Mouse (Mus musculus) brain, embryonic 18.5 days (tissue): Measurements from ENCODE around the gene Dynll1.

ENCODE experiments used
- DNase-seq: peaks from one replicate; pipeline ENCODE4 v3.0.0-alpha.2; 2012; ENCODE audit warnings: low read depth, low spot score

Gene Dynll1

DNA sequence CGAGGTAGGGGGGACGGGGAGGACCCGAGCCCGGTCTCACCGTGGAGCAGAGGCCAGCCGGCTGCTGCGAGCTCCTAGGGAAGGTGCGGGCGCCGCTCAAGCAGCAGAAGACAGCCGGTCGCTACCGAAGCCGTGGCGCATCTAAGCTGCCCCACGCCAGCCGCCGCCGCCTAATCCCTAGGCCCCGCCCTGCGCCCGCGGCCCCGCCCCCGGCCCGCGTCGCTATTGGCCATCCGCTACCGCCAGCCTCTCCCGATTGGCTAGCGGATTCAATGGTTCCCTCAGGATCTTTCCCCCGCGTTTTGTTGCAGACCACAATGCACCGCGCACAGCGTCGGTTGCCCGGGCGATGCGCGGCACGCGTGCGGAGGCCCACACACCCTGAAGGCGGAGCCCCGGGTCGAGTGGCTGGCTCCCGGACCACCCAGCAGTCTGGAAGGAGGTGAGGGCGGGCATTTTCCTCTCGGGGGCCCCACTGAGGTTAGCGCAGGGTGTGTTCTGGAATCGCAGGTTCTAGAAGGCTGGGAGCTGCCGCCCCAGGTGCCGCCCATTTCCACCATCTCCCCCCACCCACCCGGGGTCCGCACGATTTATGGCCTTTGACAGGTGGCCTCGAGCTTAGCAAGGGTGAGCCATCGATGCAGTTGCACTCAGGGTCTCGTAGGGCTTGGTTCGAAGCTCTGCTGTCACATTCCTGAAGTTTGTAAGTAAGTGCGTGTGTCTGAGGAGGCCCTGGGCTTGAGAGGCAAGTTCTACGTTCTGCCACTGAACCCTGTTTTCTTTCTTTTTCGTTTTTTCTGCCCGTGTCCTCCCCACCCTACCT is at the start of gene Dynll1:
Dynll1 (minus strand) TSS at position 208 of the 823 bp plus-strand sequence.
- peak; percentile 95 for DNase-seq

GRCm38 (mm10) chr5:115349225-115349555 is 48.4 kb upstream of the Dynll1 start:
- DNase-seq = no peak

DNA sequence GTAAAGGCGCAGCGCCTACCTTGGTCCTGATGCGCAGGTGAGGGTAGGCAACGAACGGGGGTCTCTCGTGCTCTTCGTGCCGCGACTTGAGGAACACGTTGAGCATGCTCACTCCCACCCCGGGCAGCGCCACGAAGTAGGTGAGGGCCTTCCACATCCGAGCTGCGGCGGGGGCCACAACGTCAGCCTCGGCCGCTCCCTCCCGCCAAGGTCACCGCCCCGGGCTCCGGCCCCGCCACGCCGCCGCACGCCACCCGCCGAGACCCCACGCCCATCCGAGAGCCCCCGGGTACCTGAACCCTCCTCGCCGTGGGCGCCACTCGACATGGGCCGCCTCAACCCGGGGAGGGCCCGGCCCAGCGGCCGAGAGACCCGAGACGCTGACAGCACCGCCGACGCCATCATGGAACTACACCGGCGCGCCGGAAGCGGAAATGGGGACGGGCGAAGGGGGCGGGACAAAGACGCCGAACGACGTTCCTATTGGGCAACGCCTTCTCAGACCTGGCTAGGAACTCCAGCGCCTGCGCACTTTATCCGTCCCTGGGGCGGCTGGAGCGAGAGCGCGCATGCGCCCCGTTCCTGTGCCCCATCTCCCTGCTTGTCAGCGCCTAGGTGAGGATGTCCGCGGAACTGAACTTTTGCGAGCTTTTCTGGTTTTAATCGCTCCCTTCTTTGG is 47.9 kb upstream of the Dynll1 start, which contains the start of gene Cox6a1:
Cox6a1 (minus strand) TSS at position 436 of the 679 bp plus-strand sequence.
- peak; percentile 93 for DNase-seq

- DNase-seq = no peak
These were observed 46.8 kb upstream of the Dynll1 start for GRCm38 (mm10) chr5:115347564-115347963.

GRCm38 (mm10) chr5:115341314-115342165 is 40.7 kb upstream of the Dynll1 start:
- no peak for DNase-seq

- peak; percentile 74 for DNase-seq
These were observed 39.9 kb upstream of the Dynll1 start, which contains the start of the genes Gatc and Triap1 for GRCm38 (mm10) chr5:115340577-115341313. TSS of gene Gatc (minus strand) at chr5:115341178. TSS of gene Triap1 (plus strand) at chr5:115341225.

DNA sequence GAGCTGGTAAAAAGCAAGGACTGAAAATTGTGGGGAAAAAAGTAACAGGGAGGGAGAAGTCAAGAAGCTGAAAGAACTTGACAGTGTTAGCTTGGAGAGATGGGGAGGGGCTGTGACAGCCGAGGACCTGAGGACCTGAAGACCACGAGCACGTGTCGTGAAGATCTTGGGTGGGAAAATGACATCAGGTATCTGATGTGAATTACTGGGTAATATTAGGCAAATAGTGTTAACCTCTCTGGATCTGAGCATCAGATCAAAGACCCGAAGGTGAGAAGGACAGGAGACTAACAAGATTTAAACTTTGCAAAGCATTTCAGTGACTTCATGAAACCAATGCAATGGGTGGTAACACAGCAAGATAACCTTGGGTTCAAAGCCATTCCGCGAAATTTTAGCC is 39.2 kb upstream of the Dynll1 start:
- DNase-seq = no peak

DNA sequence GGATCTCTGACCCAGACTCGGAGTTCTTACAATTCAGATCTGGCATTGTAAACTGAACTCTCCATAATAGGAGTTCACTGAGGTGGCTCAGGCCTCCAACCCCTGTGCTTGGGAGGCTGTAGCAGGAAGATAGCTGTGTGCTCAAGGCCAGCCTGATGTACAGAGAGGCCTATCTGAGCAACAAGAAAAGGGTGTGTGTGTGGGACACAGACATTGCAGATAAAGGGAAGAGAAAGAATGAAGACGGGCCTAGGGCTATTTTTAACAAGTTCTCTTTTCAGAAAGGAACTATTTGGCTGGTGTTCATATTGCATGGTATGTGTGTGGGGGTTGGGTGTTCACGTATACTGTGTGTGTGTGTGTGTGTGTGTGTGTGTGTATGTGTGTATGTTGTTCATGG is 32.8 kb upstream of the Dynll1 start:
- DNase-seq = no peak

DNA sequence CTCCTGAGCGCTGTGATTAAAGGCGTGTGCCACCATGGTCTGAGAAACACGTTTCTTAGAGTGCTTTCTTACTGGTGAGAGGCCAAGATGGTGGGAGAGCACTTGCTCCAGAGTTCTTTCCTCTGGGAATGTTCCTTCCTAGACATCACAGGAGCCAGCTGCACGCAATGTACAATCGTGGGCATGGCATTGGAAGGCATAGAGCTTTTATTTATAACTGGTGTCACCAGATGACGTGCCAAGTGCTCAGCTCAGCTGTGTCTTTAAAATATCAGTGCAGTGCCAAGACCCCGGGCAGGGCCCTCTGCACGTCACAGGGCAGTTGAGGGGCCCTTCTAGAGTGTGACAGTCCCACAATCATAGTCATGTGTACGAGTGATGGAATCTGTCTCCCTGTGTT is 30.2 kb upstream of the Dynll1 start:
- no peak for DNase-seq

GRCm38 (mm10) chr5:115327610-115328548 is 27.1 kb upstream of the Dynll1 start:
- DNase-seq = no peak

DNA sequence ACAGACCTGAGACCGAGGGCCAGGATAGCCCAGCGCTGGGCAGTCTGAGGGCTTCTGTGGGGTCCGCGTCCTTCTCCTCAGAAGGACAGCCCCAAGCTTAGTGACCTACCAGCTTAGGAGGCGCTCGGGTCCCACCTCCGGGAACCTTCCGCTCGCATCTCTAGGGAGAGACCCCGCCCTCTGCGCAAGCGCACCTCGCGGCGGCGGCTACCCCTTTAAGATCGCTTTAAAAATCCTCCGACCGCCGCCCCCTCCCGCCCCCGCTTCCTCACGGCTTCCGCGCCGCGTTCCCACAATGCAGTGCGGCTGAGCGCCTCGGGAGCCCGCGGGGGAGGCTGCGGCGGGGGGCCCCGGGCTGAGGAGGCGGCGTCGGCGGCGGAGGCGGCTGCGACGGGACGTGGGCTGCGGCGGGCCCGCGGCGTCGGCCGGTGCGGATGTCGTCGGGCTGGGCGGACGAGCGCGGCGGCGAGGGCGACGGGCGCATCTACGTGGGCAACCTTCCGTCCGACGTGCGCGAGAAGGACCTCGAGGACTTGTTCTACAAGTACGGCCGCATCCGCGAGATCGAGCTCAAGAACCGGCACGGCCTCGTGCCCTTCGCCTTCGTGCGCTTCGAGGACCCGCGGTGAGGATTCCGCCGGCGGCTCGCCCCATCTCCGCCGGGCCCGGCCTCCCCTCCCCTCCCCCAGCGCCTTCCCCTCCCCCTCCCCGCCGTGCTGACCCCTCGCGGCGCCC is 26.2 kb upstream of the Dynll1 start, which contains the start of gene Srsf9:
Srsf9 (plus strand) TSS at position 303 of the 735 bp plus-strand sequence.
- DNase-seq = peak; percentile 84

- no peak for DNase-seq
These were observed 25.5 kb upstream of the Dynll1 start for GRCm38 (mm10) chr5:115326256-115326831.

DNA sequence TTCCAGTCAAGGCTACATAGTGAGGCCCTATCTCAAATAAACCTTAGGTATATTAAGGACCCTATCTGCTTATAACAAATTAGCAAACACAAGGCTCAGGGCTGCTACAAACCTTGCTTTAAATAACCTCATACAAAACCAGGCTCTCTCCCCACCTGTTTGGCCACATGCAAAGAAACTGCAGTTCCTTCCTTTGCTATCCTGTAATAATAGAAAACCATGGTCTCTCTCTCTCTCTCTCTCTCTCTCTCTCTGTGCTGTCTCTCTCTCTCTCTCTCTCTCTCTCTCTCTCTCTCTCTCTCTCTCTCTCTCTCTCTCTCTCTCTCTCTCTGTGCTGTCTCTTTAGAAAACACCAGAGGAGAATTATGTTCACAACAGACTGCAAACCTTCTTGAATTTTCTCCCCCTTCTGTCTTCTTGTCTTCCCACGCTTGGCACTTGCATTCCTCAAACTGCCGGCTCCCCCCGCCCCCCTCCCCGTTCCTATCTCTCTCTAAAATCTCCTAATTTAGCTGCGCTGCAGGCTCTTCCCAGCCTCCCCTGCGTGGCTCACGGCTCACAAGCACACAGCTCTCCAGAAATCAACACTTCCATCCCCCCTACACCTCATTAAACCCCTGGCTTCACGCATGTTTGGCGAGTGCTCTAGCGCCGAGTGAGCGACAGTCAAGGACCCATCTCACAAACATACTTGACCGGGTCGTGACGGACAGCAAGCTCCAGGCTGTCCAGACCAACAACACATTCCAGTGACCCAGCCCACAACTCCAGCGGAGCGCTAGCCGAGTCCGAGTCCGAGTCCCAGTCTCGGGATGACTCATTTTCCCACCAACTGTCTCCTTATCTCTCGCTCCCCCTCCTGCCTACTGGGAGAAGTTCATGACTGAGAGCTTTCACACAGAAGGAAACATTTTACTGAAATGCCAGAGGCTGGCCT is 18.5 kb upstream of the Dynll1 start:
- DNase-seq = peak; percentile 70

- DNase-seq = no peak
These were observed 17.0 kb upstream of the Dynll1 start for GRCm38 (mm10) chr5:115317645-115318328.

DNA sequence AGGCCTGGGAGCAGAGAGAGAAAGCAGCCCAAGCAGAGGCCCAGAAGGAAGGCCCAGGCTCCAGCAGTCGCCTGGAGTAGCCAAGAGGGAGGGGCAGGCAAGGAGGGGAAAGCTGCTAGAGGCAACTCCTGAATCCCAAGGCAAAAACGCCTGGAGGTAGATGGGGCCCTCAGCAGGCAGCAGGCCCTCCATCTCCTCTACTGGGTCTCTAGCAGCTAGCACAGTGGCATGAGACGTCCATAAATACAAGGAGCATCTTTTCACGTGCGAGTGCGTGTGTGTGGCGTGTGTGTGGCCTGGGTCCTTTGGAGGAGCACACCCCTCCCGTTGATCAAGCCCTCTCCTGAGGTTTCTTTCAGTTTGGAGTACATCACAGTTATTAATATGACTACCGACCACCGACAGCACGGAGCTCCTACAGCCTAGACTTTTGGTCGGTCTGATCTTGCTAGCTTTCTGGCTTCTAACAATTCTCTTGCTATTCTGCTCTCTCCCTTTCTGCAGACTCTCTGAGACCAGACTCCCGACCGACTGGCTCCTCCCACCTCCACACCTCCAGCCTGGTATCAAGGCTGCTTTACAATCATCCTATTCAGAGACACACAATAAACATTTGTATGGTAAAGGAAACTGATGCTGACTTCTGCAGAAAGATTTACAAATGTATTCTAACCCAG is 16.3 kb upstream of the Dynll1 start:
- DNase-seq = no peak

DNA sequence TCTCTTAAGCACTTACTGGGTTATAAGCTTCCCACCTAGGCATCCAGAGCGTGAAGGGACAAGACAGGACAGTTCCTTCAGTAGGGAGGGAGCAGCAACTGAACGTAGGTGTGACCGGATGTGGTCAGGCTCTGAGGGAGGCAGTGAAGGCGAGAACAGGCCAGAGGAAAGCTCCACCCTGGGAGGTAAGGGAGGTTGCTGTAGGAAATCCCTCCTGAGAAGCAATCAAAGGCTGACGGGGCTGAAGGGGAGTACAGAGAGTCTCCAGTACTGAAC is 12.8 kb upstream of the Dynll1 start:
- no peak for DNase-seq
